Mouse (Mus musculus) left cerebral cortex, postnatal 14 days (tissue): Measurements from ENCODE around the gene Cpa5. TPM values are rescaled to one million over a fixed set of nuclear protein-coding genes. Genes with fewer than 3 reads are reported as not detected.

ENCODE experiments used
- DNase-seq, 2 experiments: peaks; one replicate each; pipeline ENCODE4 v3.0.0; 2021 to 2022; ENCODE audit warnings: low spot score in 2 of 2, mixed read lengths in 1 of 2
- intact Hi-C: fragments of 180-260 bp; cut with DNase I; formaldehyde crosslinking; loops from one replicate; pipeline ENCODE4 v1.15.1; 2025
- total RNA-seq, 2 experiments: library from RNA; stranded (reverse); gene quantifications; 2 replicates each; pipeline ENCODE4 v1.2.3; 2021

Gene Cpa5
- total RNA-seq, 2 experiments from 2014 or later, result not detected

GRCm38 (mm10) chr6:30596230-30596898 lies 14.4 kb upstream of the Cpa5 start:
- intact Hi-C loops, result no loop called here
- no peak for DNase-seq

GRCm38 (mm10) chr6:30600033-30600432 lies 10.8 kb upstream of the Cpa5 start:
- no peak for DNase-seq
- intact Hi-C loops, result no loop called here

- no peak for DNase-seq
- intact Hi-C loops, result no loop called here
These were observed 9.8 kb upstream of the Cpa5 start for GRCm38 (mm10) chr6:30600995-30601394.

- intact Hi-C loops, result no loop called here
- no peak for DNase-seq
These were observed 6.4 kb upstream of the Cpa5 start for GRCm38 (mm10) chr6:30604342-30604867.

- no peak for DNase-seq
- intact Hi-C loops, result no loop called here
These were observed 5.7 kb upstream of the Cpa5 start for GRCm38 (mm10) chr6:30605111-30605510.

- intact Hi-C loops, result no loop called here
- no peak for DNase-seq
These were observed 5.1 kb upstream of the Cpa5 start for GRCm38 (mm10) chr6:30605672-30606071.

- intact Hi-C loops, result no loop called here
- no peak for DNase-seq
These were observed 402 bp downstream of the Cpa5 start for GRCm38 (mm10) chr6:30611212-30611611.

GRCm38 (mm10) chr6:30614251-30614650 lies 3.4 kb downstream of the Cpa5 start:
- intact Hi-C loops, result no loop called here
- DNase-seq, result no peak

- no peak for DNase-seq
- intact Hi-C loops, result loop anchor here (5.0 kb wide), 1 partner anchor 43 kb away; no protein-coding TSS in a partner anchor
These were observed 4.9 kb downstream of the Cpa5 start for GRCm38 (mm10) chr6:30615741-30616140.

- peak in 1 of 2 experiments; percentile 12 for DNase-seq
- intact Hi-C loops, result loop anchor here (5.0 kb wide), 1 partner anchor 44 kb away; no protein-coding TSS in a partner anchor
These were observed 5.7 kb downstream of the Cpa5 start for GRCm38 (mm10) chr6:30616491-30616941.

GRCm38 (mm10) chr6:30617020-30617958 lies 6.5 kb downstream of the Cpa5 start:
- intact Hi-C loops, result loop anchor here (5.0 kb wide), 1 partner anchor 45 kb away; no protein-coding TSS in a partner anchor
- no peak for DNase-seq

- intact Hi-C loops, result loop anchor here (5.0 kb wide), 1 partner anchor 46 kb away; no protein-coding TSS in a partner anchor
- peak; percentile 70 to 86 for DNase-seq
These were observed 7.3 kb downstream of the Cpa5 start for GRCm38 (mm10) chr6:30617959-30618590.

- intact Hi-C loops, result loop anchor here (5.0 kb wide), 1 partner anchor 46 kb away; no protein-coding TSS in a partner anchor
- DNase-seq, result no peak
These were observed 7.9 kb downstream of the Cpa5 start for GRCm38 (mm10) chr6:30618735-30619134.

GRCm38 (mm10) chr6:30619606-30620005 lies 8.8 kb downstream of the Cpa5 start:
- no peak for DNase-seq
- intact Hi-C loops, result loop anchor here (5.0 kb wide), 1 partner anchor 47 kb away; no protein-coding TSS in a partner anchor

- no peak for DNase-seq
- intact Hi-C loops, result no loop called here
These were observed 9.8 kb downstream of the Cpa5 start for GRCm38 (mm10) chr6:30620591-30620990.

GRCm38 (mm10) chr6:30620994-30621393 lies 10.2 kb downstream of the Cpa5 start:
- no peak for DNase-seq
- intact Hi-C loops, result no loop called here

GRCm38 (mm10) chr6:30621986-30622389 lies 11.2 kb downstream of the Cpa5 start:
- no peak for DNase-seq
- intact Hi-C loops, result no loop called here

- intact Hi-C loops, result no loop called here
- DNase-seq, result no peak
These were observed 14.0 kb downstream of the Cpa5 start for GRCm38 (mm10) chr6:30624763-30625162.

- intact Hi-C loops, result no loop called here
- peak; percentile 47 to 63 for DNase-seq
These were observed 17.3 kb downstream of the Cpa5 start for GRCm38 (mm10) chr6:30628152-30628551.
